Mouse (Mus musculus) ES-Bruce4 (cell line): ENCODE measurements around the gene Fblim1.

Source experiments
- CTCF ChIP-seq: IDR thresholded peaks from one replicate; pipeline ENCODE4 v1.8.1; 2011; ENCODE audit warnings: low read depth, low read length
- EP300 ChIP-seq: IDR thresholded peaks from 2 replicates; pipeline ENCODE4 v1.6.1; 2011; ENCODE audit warnings: low read depth, low read length; ENCODE audit not compliant: insufficient read depth
- POLR2A ChIP-seq: IDR thresholded peaks from one replicate; pipeline ENCODE4 v1.8.1; 2011; ENCODE audit warnings: low read length; ENCODE audit not compliant: insufficient read depth

- TF ChIP-seq CTCF: no peak
- TF ChIP-seq EP300: no peak
- TF ChIP-seq POLR2A: no peak
Observed at GRCm38 (mm10) chr4:141635991-141636390, 30.1 kb upstream of the Fblim1 start.
